ENCODE assay signal across 8 mouse cellular contexts in genomic region chr4:44260244-44260643, GRCm38 (mm10). TPM values are rescaled to one million over a fixed set of nuclear protein-coding genes. Genes with fewer than 3 reads are reported as not detected.
DNase-seq lines count a peak whose midpoint lies in the region; ATAC-seq lines count a peak whose summit lies in the region.
"Had no signal": no experiment of that assay in that cellular context is flagged by ENCODE, and none has a peak within 500 bp of the region (broad histone marks: within the 10 kb centered on the region; RNA-seq: fewer than 3 reads in every experiment).

No protein-coding gene starts in this region.

- no peaks in the 10 kb centered on the region for H3K27me3 ChIP-seq in neural tube, embryonic 15.5 days (replicated peaks)
- no peaks in the 10 kb centered on the region for H3K27me3 ChIP-seq in intestine, embryonic 16.5 days (replicated peaks; ENCODE audit: control insufficient read depth, insufficient read depth, low read length)
- H3K27me3 ChIP-seq: neural tube, embryonic 12.5 days had no signal

- WGBS in neural tube, embryonic 15.5 days, result 3% methylated on average over 10 of the region's 10 CpGs
- WGBS in intestine, embryonic 16.5 days, result 2% methylated on average over 10 of the region's 10 CpGs

- H3K27ac ChIP-seq in neural tube, embryonic 15.5 days (replicated peaks), result no peak overlapping the region
- H3K27ac ChIP-seq in intestine, embryonic 16.5 days (ENCODE audit: low read length), result no peak overlapping the region
- H3K27ac ChIP-seq: neural tube, embryonic 12.5 days had no signal

- H3K36me3 ChIP-seq in neural tube, embryonic 15.5 days, result no peaks in the 10 kb centered on the region
- no peaks in the 10 kb centered on the region for H3K36me3 ChIP-seq in intestine, embryonic 16.5 days (ENCODE audit: control insufficient read depth, insufficient read depth, low read length)
- H3K36me3 ChIP-seq: neural tube, embryonic 12.5 days had no signal

- no peak overlapping the region for H3K4me3 ChIP-seq in neural tube, embryonic 15.5 days (replicated peaks)
- H3K4me3 ChIP-seq in intestine, embryonic 16.5 days (ENCODE audit: low read length), result no peak overlapping the region
- H3K4me3 ChIP-seq: neural tube, embryonic 12.5 days had no signal

- H3K4me1 ChIP-seq in neural tube, embryonic 15.5 days, result no peaks in the 10 kb centered on the region
- no peaks in the 10 kb centered on the region for H3K4me1 ChIP-seq in intestine, embryonic 16.5 days (ENCODE audit: control insufficient read depth, insufficient read depth, low read length)
- H3K4me1 ChIP-seq: neural tube, embryonic 12.5 days had no signal

- H3K9ac ChIP-seq in neural tube, embryonic 15.5 days (replicated peaks), result no peak overlapping the region
- no peak overlapping the region for H3K9ac ChIP-seq in intestine, embryonic 16.5 days (ENCODE audit: low read depth, low read length)
- H3K9ac ChIP-seq: neural tube, embryonic 12.5 days had no signal

- H3K9me3 ChIP-seq in neural tube, embryonic 15.5 days (replicated peaks), result no peaks in the 10 kb centered on the region
- H3K9me3 ChIP-seq in intestine, embryonic 16.5 days (ENCODE audit: control insufficient read depth, low read length), result no peaks in the 10 kb centered on the region
- H3K9me3 ChIP-seq: neural tube, embryonic 12.5 days had no signal

- H3K4me2 ChIP-seq in neural tube, embryonic 15.5 days, result no peak overlapping the region
- H3K4me2 ChIP-seq in intestine, embryonic 16.5 days (ENCODE audit: low read depth, low read length), result no peak overlapping the region
- H3K4me2 ChIP-seq: neural tube, embryonic 12.5 days had no signal

- ATAC-seq in neural tube, embryonic 15.5 days (ENCODE audit: low FRiP score), result no peak
- no peak for ATAC-seq in intestine, embryonic 16.5 days

- peak; percentile 52 for DNase-seq in neural tube, embryonic 10.5 days (ENCODE audit: extremely low spot score, low spot score)
- DNase-seq in adrenal gland, postnatal 25 days, result peak; percentile 68
- peak; percentile 42 for DNase-seq in hindlimb bud, embryonic 11.5 days (ENCODE audit: extremely low spot score, low read depth, low spot score)
- DNase-seq in mesoderm, embryonic 11.5 days (ENCODE audit: low read depth, low spot score), result peak; percentile 78
- peak; percentile 35 to 44 for DNase-seq in urinary bladder, postnatal 36 days (ENCODE audit: low spot score in 2 of 2)

RNA-seq across cellular contexts. Expression of gene Rnf38, which starts 26.7 kb away (rescaled TPM):
- polyA plus RNA-seq in neural tube, embryonic 15.5 days (2015; fragmentation: Nextera tagmentation; extraction: Ambion mirVana), result 21.8 and 23.4 TPM in 2 replicates
- 44.5 and 49.6 TPM in 2 replicates for total RNA-seq in adrenal gland, postnatal 25 days (2021)
- 10.3 and 11.4 TPM in 2 replicates for polyA plus RNA-seq in intestine, embryonic 16.5 days (2015; fragmentation: Nextera tagmentation; extraction: Ambion mirVana)

RNA-seq across cellular contexts. Expression of gene Melk, which starts 40.4 kb away (rescaled TPM):
- 4.0 and 11.6 TPM in 2 replicates for polyA plus RNA-seq in neural tube, embryonic 15.5 days (2015; fragmentation: Nextera tagmentation; extraction: Ambion mirVana)
- total RNA-seq in adrenal gland, postnatal 25 days (2021), result 3.2 and 5.7 TPM in 2 replicates
- 33.1 and 36.7 TPM in 2 replicates for polyA plus RNA-seq in intestine, embryonic 16.5 days (2015; fragmentation: Nextera tagmentation; extraction: Ambion mirVana)
